Mouse (Mus musculus): ENCODE measurements at regions not wholly inside any gene's neighbourhood (a gene's known extent, or its start where the extent isn't known, plus 50 kb on each side); places are given as distances from the start of the nearest gene placed in this dataset.

- DNase-seq (ENCODE audit: low read depth, low spot score) = no peak
These were observed 55.7 kb downstream of the Plk2 start for GRCm38 (mm10) chr13:110450526-110450925.

- DNase-seq (ENCODE audit: low read depth, low spot score) = no peak
These were observed 57.2 kb downstream of the Plk2 start for GRCm38 (mm10) chr13:110452009-110452525.

DNA sequence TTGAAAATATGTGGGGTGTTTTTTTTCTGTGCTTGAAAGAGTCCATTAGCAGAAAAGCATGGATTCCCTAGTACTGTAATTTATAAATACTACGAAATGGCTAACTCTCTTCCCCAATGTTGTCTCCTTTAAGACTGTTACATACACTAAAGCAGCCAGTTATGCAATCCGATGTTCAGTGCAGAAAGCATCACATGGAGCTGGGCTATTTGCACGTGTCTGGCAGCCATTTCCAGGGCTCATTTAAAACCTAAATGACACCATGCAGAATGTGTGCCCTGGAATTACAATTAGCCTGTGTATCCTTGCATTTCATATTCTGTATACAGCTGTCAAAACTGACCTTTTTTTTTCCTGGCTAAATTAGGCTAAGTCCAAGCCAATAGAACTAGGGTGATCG, 60.2 kb downstream of the Plk2 start:
- DNase-seq (ENCODE audit: low read depth, low spot score) = no peak

DNA sequence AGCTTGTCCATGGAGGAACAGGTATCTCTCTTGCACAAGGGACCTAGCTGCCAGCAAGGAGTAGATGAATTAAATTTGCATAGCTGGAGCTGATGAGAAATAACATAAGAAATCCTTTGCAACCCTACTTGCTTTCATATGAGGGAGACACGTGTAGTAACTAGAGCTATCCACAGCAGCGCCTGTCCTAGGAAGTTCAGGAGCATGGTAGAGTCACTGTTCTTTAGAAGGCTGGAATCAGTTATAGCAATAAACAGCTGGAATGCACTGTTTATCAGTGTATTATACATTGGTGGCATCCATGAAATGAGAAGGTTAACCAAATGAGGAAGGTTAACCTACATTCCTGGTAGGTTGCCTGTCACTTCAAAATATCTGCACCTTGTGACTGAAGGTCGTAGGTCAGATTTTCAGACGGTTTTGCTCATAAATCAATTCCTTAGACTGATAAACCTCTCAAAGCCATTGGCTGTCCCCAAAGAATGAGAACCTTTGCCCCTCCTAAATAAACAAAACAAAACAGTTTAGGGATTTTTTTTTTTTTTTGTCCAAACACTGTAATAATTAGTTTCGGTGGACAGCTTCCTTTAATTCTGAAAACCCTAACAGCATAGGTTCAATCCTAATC, 60.8 kb downstream of the Plk2 start:
- no peak for DNase-seq (ENCODE audit: low read depth, low spot score)

DNA sequence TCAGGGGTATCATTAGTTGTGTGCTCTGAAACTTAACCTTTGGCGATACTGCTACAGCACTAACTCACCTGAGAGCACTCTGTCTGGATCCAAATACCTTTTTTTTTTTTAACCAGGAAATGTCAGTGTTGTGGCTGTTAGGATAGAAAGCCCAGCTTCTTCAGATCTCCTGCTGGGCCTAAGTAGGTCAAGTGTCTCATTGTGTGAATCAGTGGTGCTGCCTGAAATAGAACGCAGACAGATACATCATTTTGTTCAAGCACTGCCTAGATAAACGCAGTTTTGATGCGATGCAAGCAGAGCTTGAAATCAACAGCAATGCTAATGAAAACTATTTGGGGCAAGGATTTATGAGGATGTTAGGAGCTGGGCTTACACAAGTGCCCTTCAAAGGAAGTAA, 63.9 kb downstream of the Plk2 start:
- no peak for DNase-seq (ENCODE audit: low read depth, low spot score)

DNA sequence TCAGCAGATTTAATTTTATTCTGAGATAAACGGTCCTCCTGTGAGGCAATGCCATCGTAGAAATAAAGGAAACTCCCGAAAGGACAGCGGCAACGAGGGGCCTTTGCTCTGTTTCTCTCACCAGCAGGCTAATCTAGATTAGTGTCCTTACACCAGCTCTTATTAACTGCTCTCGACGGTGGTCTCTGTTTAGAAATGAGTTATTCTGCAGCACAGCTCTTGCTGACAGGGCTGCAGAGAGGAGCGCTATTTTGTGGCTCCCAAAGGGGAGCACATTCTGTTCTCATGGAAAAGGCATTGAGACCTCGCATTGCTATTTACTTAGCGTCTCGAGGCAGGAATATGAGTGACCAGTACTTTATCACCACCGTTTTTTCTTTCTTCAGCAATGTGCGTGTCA, 66.7 kb downstream of the Plk2 start:
- DNase-seq (ENCODE audit: low read depth, low spot score) = no peak

GRCm38 (mm10) chr13:110471526-110471925, 76.7 kb downstream of the Plk2 start:
- DNase-seq (ENCODE audit: low read depth, low spot score) = no peak

GRCm38 (mm10) chr13:110477709-110478108, 82.9 kb downstream of the Plk2 start:
- DNase-seq (ENCODE audit: low read depth, low spot score) = no peak

DNA sequence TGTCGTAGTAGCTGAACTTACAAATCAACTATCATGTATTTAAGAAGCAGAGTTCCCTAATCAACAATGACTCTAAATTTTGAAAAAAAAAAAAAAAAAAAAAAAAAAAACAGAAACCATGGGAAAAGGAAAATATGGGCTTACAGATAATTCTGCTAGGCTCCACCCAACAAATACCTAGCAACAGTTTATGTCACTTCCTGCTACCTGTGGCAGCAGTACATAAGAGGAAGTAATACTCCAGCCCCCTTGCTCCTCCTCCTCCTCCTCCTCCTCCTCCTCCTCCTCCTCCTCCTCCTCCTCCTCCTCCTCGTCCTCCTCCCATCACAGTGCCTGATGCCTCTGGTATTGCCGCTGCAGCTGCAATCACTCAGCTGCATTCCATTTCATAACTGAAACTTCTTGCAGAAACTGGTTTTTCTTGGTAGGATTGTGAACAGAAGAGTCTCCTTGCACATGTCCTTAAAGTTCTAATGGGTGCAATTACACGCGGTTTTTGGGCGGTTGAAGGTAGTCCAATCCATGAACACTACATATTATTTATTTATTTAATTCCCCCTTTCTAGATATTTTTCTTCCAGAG, 89.6 kb downstream of the Plk2 start:
- no peak for DNase-seq (ENCODE audit: low read depth, low spot score)

DNA sequence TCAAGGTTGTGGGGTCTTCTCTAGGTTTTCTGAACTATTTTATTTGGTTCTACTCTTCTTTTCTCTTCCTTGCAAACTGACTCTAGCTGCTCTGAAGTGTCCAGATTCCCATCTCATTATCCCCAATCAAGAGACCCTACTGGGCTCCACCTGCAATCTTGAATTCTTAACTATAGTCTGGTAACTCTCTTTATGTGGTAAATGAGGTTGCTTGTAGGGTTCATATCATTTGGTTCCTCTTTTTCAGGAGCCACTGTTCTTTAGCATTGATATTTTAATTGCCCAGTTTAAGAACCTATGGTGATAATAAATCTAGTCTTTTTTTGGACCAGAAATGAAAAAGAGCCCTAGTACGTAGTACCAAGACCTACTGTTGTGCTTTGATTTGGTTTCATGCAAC, 90.7 kb downstream of the Plk2 start:
- DNase-seq (ENCODE audit: low read depth, low spot score) = no peak

- no peak for DNase-seq (ENCODE audit: low read depth, low spot score)
These were observed 95.3 kb downstream of the Plk2 start for GRCm38 (mm10) chr13:110490166-110490565.

DNA sequence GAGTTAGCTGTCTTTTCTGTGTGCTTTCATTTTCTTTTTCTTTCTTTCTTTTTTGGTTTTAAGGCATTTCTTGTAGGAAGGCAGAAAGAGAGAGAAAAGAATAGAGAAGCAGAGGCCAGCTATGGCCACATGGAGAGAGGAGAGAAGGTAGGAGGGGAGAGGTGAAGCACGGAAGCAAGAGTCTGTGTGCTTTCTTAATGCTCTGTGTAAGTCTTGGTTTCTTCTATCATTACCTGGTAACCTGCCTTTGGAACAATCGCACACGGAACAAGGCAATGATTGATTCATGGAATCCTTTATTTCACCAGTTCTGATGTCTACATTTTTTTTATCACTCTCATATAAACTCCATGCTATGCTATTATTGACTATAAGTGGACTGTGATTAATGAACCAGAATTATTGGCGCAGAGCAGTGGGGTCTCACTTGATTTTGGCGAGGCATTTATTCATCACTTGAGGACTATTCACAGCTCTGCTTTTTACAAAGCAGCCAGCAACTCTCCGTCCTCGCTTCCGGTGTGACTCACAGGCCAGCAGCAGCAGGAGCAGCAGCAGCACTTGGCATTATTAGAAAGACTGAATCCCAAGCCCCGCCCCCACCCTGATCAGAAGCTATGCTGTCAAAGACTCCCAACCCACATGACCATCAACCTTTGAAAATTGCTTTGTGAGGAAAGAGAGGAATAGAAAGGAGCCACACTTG, 97.6 kb downstream of the Plk2 start:
- no peak for DNase-seq (ENCODE audit: low read depth, low spot score)

DNA sequence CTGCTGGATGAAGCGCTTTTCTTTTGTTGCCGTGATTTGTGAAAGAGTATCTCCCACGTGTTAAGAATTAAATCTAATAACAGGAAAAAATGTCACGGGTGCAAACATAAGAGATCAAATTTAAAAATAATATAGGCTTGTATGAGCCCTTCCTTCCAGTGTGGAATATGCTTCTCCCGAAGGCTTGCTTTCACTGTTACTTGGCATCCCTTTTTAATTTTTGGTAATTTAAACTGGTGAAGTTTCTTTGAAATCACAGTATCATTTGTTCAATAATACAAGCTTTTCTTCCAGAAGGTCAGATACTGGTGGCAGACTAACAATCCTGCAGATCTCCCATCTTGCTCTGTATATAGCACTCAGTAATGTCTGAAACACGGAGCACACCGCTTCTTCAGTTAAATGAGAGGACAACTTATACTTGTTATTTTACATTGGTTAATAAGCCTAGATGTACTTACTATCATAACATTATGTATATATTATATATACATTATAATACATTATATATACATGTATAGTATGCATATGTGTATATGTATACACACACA, 98.2 kb downstream of the Plk2 start:
- no peak for DNase-seq (ENCODE audit: low read depth, low spot score)

- DNase-seq (ENCODE audit: low read depth, low spot score) = no peak
These were observed 102.6 kb downstream of the Plk2 start for GRCm38 (mm10) chr13:110497461-110497860.

GRCm38 (mm10) chr13:110507814-110508362, 113.0 kb downstream of the Plk2 start:
- no peak for DNase-seq (ENCODE audit: low read depth, low spot score)

- no peak for DNase-seq (ENCODE audit: low read depth, low spot score)
These were observed 123.1 kb downstream of the Plk2 start for GRCm38 (mm10) chr13:110517986-110518385.

GRCm38 (mm10) chr13:110522974-110523373, 128.1 kb downstream of the Plk2 start:
- no peak for DNase-seq (ENCODE audit: low read depth, low spot score)

DNA sequence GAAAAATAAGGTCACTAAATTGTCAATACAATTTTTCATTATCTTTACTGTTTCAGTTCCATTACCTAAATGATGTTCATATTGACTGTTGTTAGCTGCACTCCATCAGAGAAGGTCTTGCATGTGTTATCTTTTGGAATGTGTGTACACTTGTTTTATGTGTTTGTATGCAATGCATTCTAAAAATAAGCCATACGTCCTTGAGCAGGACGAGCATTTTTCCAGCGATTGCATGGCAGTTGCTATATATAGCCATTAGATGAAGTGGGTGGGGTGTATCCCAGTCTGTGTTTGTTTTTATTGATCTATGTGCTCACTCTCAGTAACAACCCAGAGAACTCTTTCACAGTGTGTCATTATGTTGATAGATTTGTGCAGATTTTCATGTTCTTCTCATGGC, 132.8 kb downstream of the Plk2 start:
- DNase-seq (ENCODE audit: low read depth, low spot score) = no peak

DNA sequence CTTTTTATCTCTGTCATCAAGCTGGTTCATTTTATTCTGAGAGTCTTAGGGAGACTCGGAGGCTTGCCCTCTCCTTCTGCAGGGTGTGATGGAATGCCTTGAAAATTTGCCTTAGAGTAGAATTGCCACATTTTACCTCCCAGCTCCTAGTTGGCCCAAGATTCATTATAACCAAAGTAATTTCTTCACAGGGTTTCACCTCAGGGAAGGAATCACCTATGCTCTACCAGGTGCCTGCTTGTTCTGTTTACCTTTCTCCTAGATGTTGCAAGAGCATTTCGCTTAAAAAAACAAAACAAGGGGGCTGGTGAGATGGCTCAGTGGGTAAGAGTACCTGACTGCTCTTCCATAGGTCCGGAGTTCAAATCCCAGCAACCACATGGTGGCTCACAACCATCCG, 134.8 kb downstream of the Plk2 start:
- DNase-seq (ENCODE audit: low read depth, low spot score) = no peak

- DNase-seq (ENCODE audit: low read depth, low spot score) = no peak
These were observed 139.5 kb downstream of the Plk2 start for GRCm38 (mm10) chr13:110534320-110534764.

GRCm38 (mm10) chr13:110535785-110536184, 140.9 kb downstream of the Plk2 start:
- no peak for DNase-seq (ENCODE audit: low read depth, low spot score)

DNA sequence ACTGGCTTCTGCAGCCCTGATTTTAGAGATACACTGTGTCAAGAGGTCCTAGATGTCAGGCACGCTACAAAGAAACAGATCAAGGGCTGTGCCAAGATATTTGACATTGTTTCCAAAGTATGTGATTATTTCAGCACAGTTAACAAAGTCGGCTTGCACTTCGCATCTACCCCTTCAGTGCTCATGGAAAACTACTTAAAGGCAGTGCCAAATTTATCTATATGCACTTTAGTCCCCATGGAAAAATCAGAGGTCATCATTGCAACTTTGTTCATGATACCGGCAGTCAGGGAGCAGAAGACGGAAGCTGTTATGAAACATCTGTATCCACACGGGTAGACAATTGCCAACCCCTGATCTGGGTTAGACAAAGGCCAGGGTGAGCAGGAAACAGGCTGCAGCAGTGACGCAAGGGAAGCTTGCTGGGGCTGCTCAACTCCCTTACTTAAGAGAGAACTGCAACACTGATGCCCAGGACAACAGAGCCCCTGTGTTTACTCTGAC, 143.2 kb downstream of the Plk2 start:
- no peak for DNase-seq (ENCODE audit: low read depth, low spot score)
